Mouse (Mus musculus) bone marrow macrophage, adult 2 months (primary cell): Measurements from ENCODE around the gene Olfr1197.

ENCODE experiments used
- CTCF ChIP-seq: IDR thresholded peaks from 2 replicates; pipeline ENCODE4 v1.5.1; 2012; ENCODE audit warnings: low read depth, mild to moderate bottlenecking, low read length, moderate library complexity
- POLR2A ChIP-seq: IDR thresholded peaks from 2 replicates; pipeline ENCODE4 v1.6.1; 2012; ENCODE audit warnings: mild to moderate bottlenecking, low read depth, low read length, borderline replicate concordance

DNA sequence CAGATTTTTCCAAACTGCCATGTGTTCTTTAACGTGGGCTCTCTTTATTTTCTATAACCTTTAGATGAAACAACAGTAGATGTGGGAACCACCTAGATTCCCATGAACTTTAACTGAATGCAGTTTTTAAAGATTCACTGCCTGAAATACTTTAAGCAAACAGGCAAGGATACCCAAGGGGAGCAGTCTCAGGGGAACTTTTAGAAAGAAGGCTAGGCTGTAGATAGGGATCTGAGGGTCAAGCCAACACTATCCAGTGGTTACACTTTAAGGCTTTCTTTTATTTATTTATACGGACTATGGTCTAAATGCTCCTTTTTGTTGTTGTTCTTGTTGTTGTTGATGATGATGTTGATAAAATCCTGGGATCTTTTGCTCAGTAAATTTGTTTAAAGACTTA is 38.2 kb upstream of the Olfr1197 start, which contains the start of gene Olfr1200:
- TF ChIP-seq CTCF (no peak), POLR2A (no peak)
